Mouse (Mus musculus): ENCODE results near the gene Sat2. TPM values are rescaled to one million over a fixed set of nuclear protein-coding genes. Genes with fewer than 3 reads are reported as not detected.

Sat2 gene
- polyA plus RNA-seq, 1 experiment from 2014 or later, result 24.5 TPM

- Histone ChIP-seq H3K9me3 (ENCODE audit: control insufficient read depth, low read length) (no peaks in the 10 kb centered on the region), H3K4me1 (replicated peaks; ENCODE audit: control insufficient read depth, insufficient read depth, low read length) (peaks cover 14% of the 10 kb centered on the region), H3K4me3 (replicated peaks; ENCODE audit: low read length) (peak within 1 kb of the TSS; percentile 51), H3K4me2 (replicated peaks) (peak within 1 kb of the TSS; percentile 58), H3K9ac (peak within 1 kb of the TSS; percentile 65), H3K36me3 (replicated peaks; ENCODE audit: control insufficient read depth, insufficient read depth) (peaks cover 65% of the 10 kb centered on the region), H3K27ac (peak within 1 kb of the TSS; percentile 93), H3K27me3 (ENCODE audit: control insufficient read depth, insufficient read depth, low read length) (no peaks in the 10 kb centered on the region)
- under 1% methylated on average over 48 of the region's 48 CpGs for WGBS
- ATAC-seq (ENCODE audit: low FRiP score) (peak; percentile 95), DNase-seq (ENCODE audit: low spot score) (peak; percentile 96)
Measured at GRCm38 (mm10) chr11:69662213-69662966, 40.6 kb downstream of the Sat2 start, which contains the start of gene Mpdu1. TSS of gene Mpdu1 (minus strand) at chr11:69662642.

GRCm38 (mm10) chr11:69662967-69663671 lies 41.3 kb downstream of the Sat2 start:
- Histone ChIP-seq H3K9ac (peak overlapping the region; percentile 50), H3K4me2 (replicated peaks) (peak overlapping the region; percentile 58), H3K27ac (peak overlapping the region; percentile 93), H3K36me3 (replicated peaks; ENCODE audit: control insufficient read depth, insufficient read depth) (peaks cover 65% of the 10 kb centered on the region), H3K9me3 (ENCODE audit: control insufficient read depth, low read length) (no peaks in the 10 kb centered on the region), H3K27me3 (ENCODE audit: control insufficient read depth, insufficient read depth, low read length) (no peaks in the 10 kb centered on the region), H3K4me1 (replicated peaks; ENCODE audit: control insufficient read depth, insufficient read depth, low read length) (peaks cover 14% of the 10 kb centered on the region), H3K4me3 (replicated peaks; ENCODE audit: low read length) (peak overlapping the region; percentile 51)
- ATAC-seq (ENCODE audit: low FRiP score) (peak; percentile 2), DNase-seq (ENCODE audit: low spot score) (no peak)
- 66% methylated on average over 13 of the region's 13 CpGs for WGBS

GRCm38 (mm10) chr11:69663795-69664194 lies 42.0 kb downstream of the Sat2 start:
- Histone ChIP-seq H3K9ac (no peak overlapping the region), H3K36me3 (replicated peaks; ENCODE audit: control insufficient read depth, insufficient read depth) (peaks cover 65% of the 10 kb centered on the region), H3K4me1 (replicated peaks; ENCODE audit: control insufficient read depth, insufficient read depth, low read length) (peaks cover 14% of the 10 kb centered on the region), H3K27ac (peak overlapping the region; percentile 93), H3K9me3 (ENCODE audit: control insufficient read depth, low read length) (no peaks in the 10 kb centered on the region), H3K4me2 (replicated peaks) (no peak overlapping the region), H3K27me3 (ENCODE audit: control insufficient read depth, insufficient read depth, low read length) (no peaks in the 10 kb centered on the region), H3K4me3 (replicated peaks; ENCODE audit: low read length) (no peak overlapping the region)
- no peak for ATAC-seq (ENCODE audit: low FRiP score)
- no peak for DNase-seq (ENCODE audit: low spot score)
- 91% methylated on average over 6 of the region's 6 CpGs for WGBS

- ATAC-seq (ENCODE audit: low FRiP score), result no peak
- H3K36me3 ChIP-seq (replicated peaks; ENCODE audit: control insufficient read depth, insufficient read depth), result peaks cover 67% of the 10 kb centered on the region
- H3K9ac ChIP-seq, result no peak overlapping the region
- H3K27ac ChIP-seq, result no peak overlapping the region
- no peaks in the 10 kb centered on the region for H3K9me3 ChIP-seq (ENCODE audit: control insufficient read depth, low read length)
- H3K4me1 ChIP-seq (replicated peaks; ENCODE audit: control insufficient read depth, insufficient read depth, low read length), result peaks cover 17% of the 10 kb centered on the region
- DNase-seq (ENCODE audit: low spot score), result no peak
- WGBS, result 98% methylated on average over 7 of the region's 7 CpGs
- no peak overlapping the region for H3K4me3 ChIP-seq (replicated peaks; ENCODE audit: low read length)
- no peak overlapping the region for H3K4me2 ChIP-seq (replicated peaks)
- no peaks in the 10 kb centered on the region for H3K27me3 ChIP-seq (ENCODE audit: control insufficient read depth, insufficient read depth, low read length)
Measured at GRCm38 (mm10) chr11:69664841-69665240, 43.0 kb downstream of the Sat2 start.

- no peak for ATAC-seq (ENCODE audit: low FRiP score)
- Histone ChIP-seq H3K36me3 (replicated peaks; ENCODE audit: control insufficient read depth, insufficient read depth) (peaks cover 69% of the 10 kb centered on the region), H3K4me2 (replicated peaks) (no peak overlapping the region), H3K4me1 (replicated peaks; ENCODE audit: control insufficient read depth, insufficient read depth, low read length) (peaks cover 24% of the 10 kb centered on the region), H3K27me3 (ENCODE audit: control insufficient read depth, insufficient read depth, low read length) (no peaks in the 10 kb centered on the region), H3K4me3 (replicated peaks; ENCODE audit: low read length) (no peak overlapping the region), H3K27ac (no peak overlapping the region), H3K9ac (no peak overlapping the region), H3K9me3 (ENCODE audit: control insufficient read depth, low read length) (no peaks in the 10 kb centered on the region)
- DNase-seq (ENCODE audit: low spot score), result no peak
- WGBS, result 77% methylated on average over 9 of the region's 9 CpGs
Measured at GRCm38 (mm10) chr11:69665457-69665960, 43.7 kb downstream of the Sat2 start.

- no peak for ATAC-seq (ENCODE audit: low FRiP score)
- Histone ChIP-seq H3K36me3 (replicated peaks; ENCODE audit: control insufficient read depth, insufficient read depth) (peaks cover 73% of the 10 kb centered on the region), H3K9ac (no peak within 1 kb of the TSS), H3K9me3 (ENCODE audit: control insufficient read depth, low read length) (no peaks in the 10 kb centered on the region), H3K4me2 (replicated peaks) (no peak within 1 kb of the TSS), H3K4me1 (replicated peaks; ENCODE audit: control insufficient read depth, insufficient read depth, low read length) (peaks cover 24% of the 10 kb centered on the region), H3K4me3 (replicated peaks; ENCODE audit: low read length) (no peak within 1 kb of the TSS), H3K27ac (no peak within 1 kb of the TSS), H3K27me3 (ENCODE audit: control insufficient read depth, insufficient read depth, low read length) (no peaks in the 10 kb centered on the region)
- DNase-seq (ENCODE audit: low spot score), result no peak
- 44% methylated on average over 7 of the region's 7 CpGs for WGBS
Measured at GRCm38 (mm10) chr11:69665961-69666664, 44.3 kb downstream of the Sat2 start, which contains the start of gene Cd68. TSS of gene Cd68 (minus strand) at chr11:69666153.

GRCm38 (mm10) chr11:69666665-69667005 lies 44.8 kb downstream of the Sat2 start:
- H3K4me3 ChIP-seq (replicated peaks; ENCODE audit: low read length), result no peak overlapping the region
- peaks cover 73% of the 10 kb centered on the region for H3K36me3 ChIP-seq (replicated peaks; ENCODE audit: control insufficient read depth, insufficient read depth)
- peaks cover 19% of the 10 kb centered on the region for H3K4me1 ChIP-seq (replicated peaks; ENCODE audit: control insufficient read depth, insufficient read depth, low read length)
- no peaks in the 10 kb centered on the region for H3K9me3 ChIP-seq (ENCODE audit: control insufficient read depth, low read length)
- no peak overlapping the region for H3K4me2 ChIP-seq (replicated peaks)
- no peak for ATAC-seq (ENCODE audit: low FRiP score)
- H3K9ac ChIP-seq, result no peak overlapping the region
- no peak for DNase-seq (ENCODE audit: low spot score)
- H3K27ac ChIP-seq, result no peak overlapping the region
- no peaks in the 10 kb centered on the region for H3K27me3 ChIP-seq (ENCODE audit: control insufficient read depth, insufficient read depth, low read length)
- 91% methylated on average over 3 of the region's 3 CpGs for WGBS

- no peaks in the 10 kb centered on the region for H3K9me3 ChIP-seq (ENCODE audit: control insufficient read depth, low read length)
- H3K27ac ChIP-seq, result peak overlapping the region; percentile 92
- DNase-seq (ENCODE audit: low spot score), result peak; percentile 94
- H3K9ac ChIP-seq, result peak overlapping the region; percentile 90
- peaks cover 79% of the 10 kb centered on the region for H3K36me3 ChIP-seq (replicated peaks; ENCODE audit: control insufficient read depth, insufficient read depth)
- no peaks in the 10 kb centered on the region for H3K27me3 ChIP-seq (ENCODE audit: control insufficient read depth, insufficient read depth, low read length)
- peak overlapping the region; percentile 99 for H3K4me2 ChIP-seq (replicated peaks)
- H3K4me3 ChIP-seq (replicated peaks; ENCODE audit: low read length), result peak overlapping the region; percentile 85
- peaks cover 16% of the 10 kb centered on the region for H3K4me1 ChIP-seq (replicated peaks; ENCODE audit: control insufficient read depth, insufficient read depth, low read length)
- 1% methylated on average over 61 of the region's 61 CpGs for WGBS
- peak; percentile 80 for ATAC-seq (ENCODE audit: low FRiP score)
Measured at GRCm38 (mm10) chr11:69670786-69671725, 49.2 kb downstream of the Sat2 start.
